Mouse (Mus musculus): Measurements from ENCODE around the gene Olfr1446. TPM values are rescaled to one million over a fixed set of nuclear protein-coding genes. Genes with fewer than 3 reads are reported as not detected.

Olfr1446 gene
- total RNA-seq (2023): not detected

DNA sequence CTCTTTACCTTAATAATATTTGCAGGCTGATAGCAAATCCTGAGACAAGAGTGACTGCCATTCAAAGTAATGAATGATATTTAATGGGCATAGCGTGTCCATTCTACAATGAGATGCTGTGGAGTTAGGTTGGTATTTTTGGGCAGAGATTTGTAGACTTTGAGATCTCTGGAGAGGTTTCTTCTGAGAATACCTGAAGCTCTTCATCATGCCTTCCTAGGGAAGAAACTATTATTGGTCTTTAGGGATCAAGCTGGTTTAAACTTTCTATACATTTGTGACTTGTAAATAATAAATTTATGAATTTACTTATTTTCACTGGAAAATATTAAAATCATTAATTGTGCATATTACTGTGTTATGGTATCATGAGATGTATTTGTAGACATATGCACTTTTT, at the start of gene Olfr1446:
Gene Olfr1446, minus strand, starts transcription at position 101 of the 400 bp plus-strand sequence.

DNA sequence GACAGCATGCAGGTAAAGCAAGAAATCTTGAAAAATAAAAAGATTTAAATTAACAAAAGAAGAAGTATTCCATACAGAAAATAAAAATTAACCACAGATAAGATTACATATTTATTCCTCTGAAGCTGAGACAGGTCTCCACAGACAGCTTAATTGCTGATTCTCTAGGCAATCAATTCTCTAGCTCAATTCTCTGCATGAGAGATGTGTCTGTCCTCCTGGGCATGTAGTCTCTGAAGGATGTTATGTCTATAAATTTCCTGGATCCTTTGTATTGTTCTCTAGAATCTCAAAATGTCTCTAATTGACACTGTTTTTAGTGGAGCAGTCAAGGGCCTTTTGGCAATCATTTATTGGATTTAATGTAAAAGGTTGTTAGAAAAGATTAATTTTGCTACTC, 37.2 kb upstream of the Olfr1446 start, which contains the start of gene Olfr1449:
Gene Olfr1449, plus strand, starts transcription at position 301 of the 400 bp plus-strand sequence.

DNA sequence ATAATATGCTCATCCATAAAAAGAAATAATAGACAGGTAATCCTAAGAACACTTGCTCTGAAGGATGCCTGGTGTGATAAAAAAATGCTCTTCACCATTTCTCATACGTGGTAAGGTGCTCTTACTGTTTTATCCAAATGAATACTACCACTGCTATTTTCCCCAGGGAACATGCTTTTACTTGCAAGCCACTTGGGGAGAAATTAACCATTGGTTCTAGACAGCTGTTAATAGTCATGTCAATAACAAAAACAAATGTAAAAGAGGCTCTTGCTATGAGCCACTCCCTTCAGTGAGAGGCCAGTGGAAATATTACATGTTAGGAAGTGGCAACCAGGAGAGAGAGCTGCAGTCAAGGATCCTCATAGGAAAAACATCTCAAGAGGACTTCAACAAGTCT, 31.0 kb upstream of the Olfr1446 start, which contains the start of gene Olfr1448:
Gene Olfr1448, minus strand, starts transcription at position 101 of the 400 bp plus-strand sequence.

DNA sequence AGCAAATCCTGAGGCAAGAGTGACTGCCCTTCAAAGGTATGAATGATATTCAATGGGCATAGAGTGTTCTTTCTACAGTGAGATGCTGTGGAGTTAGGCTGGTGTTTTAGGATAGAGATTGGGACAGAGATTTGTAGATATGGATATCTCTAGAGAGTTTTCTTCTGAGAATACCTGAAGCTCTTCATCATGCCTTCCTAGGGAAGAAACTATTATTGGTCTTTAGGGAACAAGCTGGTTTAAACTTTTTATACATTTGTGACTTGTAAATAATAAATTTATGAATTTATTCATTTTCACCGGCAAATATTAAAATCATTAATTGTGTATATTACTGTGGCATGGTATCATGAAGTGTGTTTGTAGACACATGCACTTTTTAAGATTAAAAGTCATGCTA, 10.3 kb upstream of the Olfr1446 start, which contains the start of gene Olfr1447:
Gene Olfr1447, minus strand, starts transcription at position 101 of the 400 bp plus-strand sequence.

DNA sequence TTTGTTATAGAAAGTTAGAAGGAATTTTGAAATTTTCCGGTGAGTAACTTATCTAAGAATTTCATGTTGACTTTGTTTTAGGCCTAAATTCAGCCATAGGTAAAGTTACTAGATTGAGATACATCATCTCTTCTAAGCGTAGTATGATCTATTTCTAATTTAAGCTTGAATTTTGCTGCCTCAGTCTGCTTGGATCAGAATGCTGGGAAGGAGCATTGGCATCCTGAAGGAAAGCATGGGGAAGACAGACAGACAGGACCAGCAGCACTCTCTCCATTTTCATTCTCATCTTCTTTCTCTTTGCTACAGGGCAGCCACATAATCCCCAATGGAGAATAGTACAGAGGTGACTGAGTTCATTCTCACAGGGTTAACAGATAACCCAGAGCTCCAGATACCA, 9.8 kb downstream of the Olfr1446 start, which contains the start of gene Olfr1445:
Gene Olfr1445, plus strand, starts transcription at position 301 of the 400 bp plus-strand sequence.

DNA sequence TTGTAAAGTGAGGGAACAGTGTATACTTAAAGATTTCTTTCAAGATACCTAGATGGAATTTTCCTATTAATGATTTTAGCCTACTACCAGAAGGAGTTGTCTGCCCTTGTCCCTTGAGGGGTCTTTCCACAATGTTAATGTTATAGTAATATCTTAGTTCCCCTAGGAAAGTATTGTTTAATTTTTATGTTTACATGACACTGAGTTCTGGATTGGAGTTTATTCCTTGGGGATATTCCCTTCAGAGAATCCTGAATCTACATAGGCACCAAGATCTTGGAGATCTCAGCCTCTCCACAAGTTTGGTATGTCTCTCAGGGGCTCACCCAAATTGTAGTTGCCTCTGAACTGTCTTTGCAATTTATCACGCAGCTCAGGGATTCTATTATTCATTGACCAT, 36.3 kb downstream of the Olfr1446 start, which contains the start of gene Olfr1444:
Gene Olfr1444, plus strand, starts transcription at position 301 of the 400 bp plus-strand sequence.

DNA sequence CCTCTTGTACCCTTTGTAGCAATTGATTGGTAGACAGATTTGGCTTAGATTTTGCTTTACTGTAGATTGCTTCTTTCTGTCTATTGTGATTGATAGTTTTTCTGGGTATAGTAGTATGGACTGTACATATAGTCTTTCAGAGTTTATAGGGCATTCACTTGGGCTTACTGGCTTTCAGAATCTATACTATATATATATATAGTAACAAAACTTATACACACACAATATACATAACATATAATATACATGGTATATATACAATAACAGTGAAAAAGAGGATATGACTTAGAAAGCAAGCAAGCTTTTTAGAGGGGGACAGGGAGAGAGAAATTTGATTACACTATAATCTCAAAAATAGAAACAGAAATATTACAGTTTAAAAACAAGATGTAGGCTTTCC, 46.9 kb downstream of the Olfr1446 start, which contains the start of gene Gm5244:
Gene Gm5244, plus strand, starts transcription at position 301 of the 400 bp plus-strand sequence.

Other genes starting within 250 kb of the Olfr1446 start
- not detected for gene Olfr1442, start 223.1 kb downstream of the Olfr1446 start, total RNA-seq (2023)
- not detected for gene Olfr1443, start 215.4 kb downstream of the Olfr1446 start, total RNA-seq (2023)
- not detected for gene Keg1, start 197.7 kb downstream of the Olfr1446 start, total RNA-seq (2023)
- 4.5 TPM for gene Cntf, start 127.9 kb downstream of the Olfr1446 start, total RNA-seq (2023)
- 81.9 TPM for gene Zfp91, start 97.4 kb downstream of the Olfr1446 start, total RNA-seq (2023)
- gene Lpxn, start 97.3 kb downstream of the Olfr1446 start, total RNA-seq (2023): 30.4 TPM
- gene Gm5244, start 46.8 kb downstream of the Olfr1446 start, total RNA-seq (2023): not detected
- gene Olfr1444, start 36.2 kb downstream of the Olfr1446 start, total RNA-seq (2023): not detected
- not detected for gene Olfr1445, start 9.7 kb downstream of the Olfr1446 start, total RNA-seq (2023)
- gene Olfr1447, start 10.2 kb upstream of the Olfr1446 start, total RNA-seq (2023): not detected
- gene Olfr1448, start 30.9 kb upstream of the Olfr1446 start, total RNA-seq (2023): not detected
- gene Olfr1449, start 37.3 kb upstream of the Olfr1446 start, total RNA-seq (2023): not detected
- not detected for gene Olfr1450, start 56.7 kb upstream of the Olfr1446 start, total RNA-seq (2023)
- not detected for gene Olfr1451, start 101.5 kb upstream of the Olfr1446 start, total RNA-seq (2023)
- gene Olfr1453, start 134.8 kb upstream of the Olfr1446 start, total RNA-seq (2023): not detected
- not detected for gene Olfr1454, start 167.1 kb upstream of the Olfr1446 start, total RNA-seq (2023)
- gene Olfr1457, start 204.4 kb upstream of the Olfr1446 start, total RNA-seq (2023): not detected
- gene Olfr1458, start 213.3 kb upstream of the Olfr1446 start, total RNA-seq (2023): not detected

Measured in CD4-positive naive resting alpha-beta T cell, adult 76 days (primary cell).